Mouse (Mus musculus): Measurements from ENCODE around the gene Zfp282. TPM values are rescaled to one million over a fixed set of nuclear protein-coding genes. Genes with fewer than 3 reads are reported as not detected.

The Zfp282 gene
- total RNA-seq, 2 experiments from 2014 or later: 10.2 to 10.4 TPM

DNA sequence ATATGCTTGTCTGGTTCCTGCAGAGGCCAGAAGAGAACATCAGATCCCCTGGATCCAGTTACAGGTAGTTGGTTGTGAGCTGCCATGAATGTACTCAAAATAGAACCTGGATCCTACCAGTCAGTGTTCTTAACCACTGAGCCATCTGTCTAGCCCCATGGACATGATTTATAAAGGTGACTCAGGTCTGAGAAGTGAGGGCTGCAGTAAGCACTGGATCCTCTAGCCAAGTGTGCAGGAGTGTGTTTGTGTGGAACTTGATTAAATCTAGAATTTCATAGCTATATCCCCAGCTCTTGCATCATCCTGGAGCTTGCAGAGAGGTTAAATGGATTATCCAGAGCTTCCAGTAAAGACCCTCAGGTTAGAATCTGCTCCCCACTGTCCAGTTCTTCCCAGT is 80.8 kb downstream of the Zfp282 start:
- no peak for DNase-seq
- intact Hi-C loops (cut with DNase I): no loop called here

Other genes starting within 250 kb of the Zfp282 start
- gene Pdia4, start 63.8 kb upstream of the Zfp282 start, total RNA-seq (2021): 10 to 100 TPM; 43.2 to 57.8 TPM
- under 1 TPM; 0.55 to 0.99 TPM for gene Zfp786, start 46.3 kb upstream of the Zfp282 start, total RNA-seq (2021)
- 1 to 10 TPM; 7.1 TPM for gene Zfp398, start 41.5 kb upstream of the Zfp282 start, total RNA-seq (2021)
- gene Zfp212, start 43.3 kb downstream of the Zfp282 start, total RNA-seq (2021): 10 to 100 TPM; 12.6 to 12.7 TPM
- 1 to 10 TPM; 1.9 to 2.1 TPM for gene Zfp956, start 76.2 kb downstream of the Zfp282 start, total RNA-seq (2021)
- 10 to 100 TPM; 16.6 to 17.3 TPM for gene Zfp777, start 171.7 kb downstream of the Zfp282 start, total RNA-seq (2021)
- gene Zfp746, start 209.4 kb downstream of the Zfp282 start, total RNA-seq (2021): 10 to 100 TPM; 17.1 to 17.6 TPM